Mouse (Mus musculus): ENCODE results near the gene Cypt14.
"Not testable (repeated sequence)": the region's sequence is repeated elsewhere in the genome, so short reads cannot be mapped to it uniquely, and the experiment has no call there.

Gene Cypt14

GRCm38 (mm10) chrX:39863504-39863903 lies at the start of gene Cypt14:
Gene Cypt14, minus strand, starts transcription at chrX:39863604.
- in situ Hi-C loops (cut with MboI, MseI), result not testable (repeated sequence)
